Mouse (Mus musculus) C2C12 (cell line): ENCODE measurements around the gene Inpp5f. TPM values are rescaled to one million over a fixed set of nuclear protein-coding genes. Genes with fewer than 3 reads are reported as not detected.
A peak's percentile ranks its signal among the peaks of the same experiment; 100 is the strongest.
"Not testable (repeated sequence)": the region's sequence is repeated elsewhere in the genome, so short reads cannot be mapped to it uniquely, and the experiment has no call there.

Experiments used
- H3K27me3 ChIP-seq: one replicate; pipeline ENCODE4 v1.6.1; 2011; ENCODE audit not compliant: control insufficient read depth, insufficient read depth, insufficient read length
- H3K36me3 ChIP-seq: one replicate; pipeline ENCODE4 v1.6.1; 2011; ENCODE audit not compliant: control insufficient read depth, insufficient read depth
- H3K4me3 ChIP-seq: one replicate; pipeline ENCODE4 v1.5.1; 2011; ENCODE audit warnings: mild to moderate bottlenecking, control low read depth; ENCODE audit not compliant: poor library complexity, insufficient read depth, severe bottlenecking
- H3K79me2 ChIP-seq: one replicate; pipeline ENCODE4 v1.6.1; 2011; ENCODE audit not compliant: control insufficient read depth, insufficient read depth
- H3K79me3 ChIP-seq: one replicate; pipeline ENCODE4 v1.6.1; 2011; ENCODE audit warnings: low read depth, control low read depth
- H3ac ChIP-seq: one replicate; pipeline ENCODE3; 2011; ENCODE audit warnings: low read depth; ENCODE audit not compliant: control insufficient read depth, insufficient read length
- CEBPB ChIP-seq: IDR thresholded peaks from one replicate; pipeline ENCODE4 v1.6.1; 2011; ENCODE audit warnings: low read depth, mild to moderate bottlenecking, control low read depth, moderate library complexity
- CTCF ChIP-seq: IDR thresholded peaks from one replicate; pipeline ENCODE4 v1.5.1; 2011; ENCODE audit not compliant: control insufficient read depth, insufficient read depth, insufficient read length
- FOSL1 ChIP-seq: IDR thresholded peaks from one replicate; pipeline ENCODE4 v1.8.0; 2011; ENCODE audit warnings: mild to moderate bottlenecking, low read length; ENCODE audit not compliant: poor library complexity, insufficient read depth, severe bottlenecking
- MAX ChIP-seq: IDR thresholded peaks from one replicate; pipeline ENCODE4 v1.6.1; 2011; ENCODE audit warnings: mild to moderate bottlenecking, control low read depth
- MYOD1 ChIP-seq: IDR thresholded peaks from one replicate; pipeline ENCODE4 v1.6.1; 2011; ENCODE audit warnings: low read depth; ENCODE audit not compliant: control insufficient read depth, insufficient read length
- MYOG ChIP-seq: IDR thresholded peaks from one replicate; pipeline ENCODE4 v1.6.1; 2011; ENCODE audit not compliant: control insufficient read depth, insufficient read length; ENCODE audit errors: extremely low read depth
- USF1 ChIP-seq: IDR thresholded peaks from one replicate; pipeline ENCODE4 v1.6.1; 2011; ENCODE audit warnings: low read depth, mild to moderate bottlenecking, control low read depth, moderate library complexity
- polyA plus RNA-seq: library from polyadenylated mRNA; unstranded; fragments of >200 nt; fragmentation: generic; extraction: Trizol; gene quantifications from one replicate; pipeline ENCODE4 v1.2.1, GENCODE M21; 2012; ENCODE audit warnings: missing spikeins

Inpp5f gene
- polyA plus RNA-seq, 1 experiment, result 6.1 TPM

GRCm38 (mm10) chr7:128689347-128689746 lies 78.2 kb downstream of the Inpp5f start:
- Histone ChIP-seq H3ac (no peak overlapping the region), H3K79me3 (no peaks in the 10 kb centered on the region), H3K27me3 (no peaks in the 10 kb centered on the region), H3K4me3 (no peak overlapping the region), H3K79me2 (no peaks in the 10 kb centered on the region), H3K36me3 (peaks cover 26% of the 10 kb centered on the region)
- TF ChIP-seq CEBPB (no peak), MYOG (no peak), CTCF (no peak), MYOD1 (no peak), USF1 (no peak), FOSL1 (no peak), MAX (no peak)

- no peaks in the 10 kb centered on the region for H3K79me3 ChIP-seq
- H3K36me3 ChIP-seq, result peaks cover 26% of the 10 kb centered on the region
These were observed 78.9 kb downstream of the Inpp5f start for GRCm38 (mm10) chr7:128690070-128690469.

GRCm38 (mm10) chr7:128690796-128691195 lies 79.7 kb downstream of the Inpp5f start:
- no peak overlapping the region for H3ac ChIP-seq
- no peak for TF ChIP-seq FOSL1
- TF ChIP-seq CTCF, result no peak
- TF ChIP-seq CEBPB, result no peak
- TF ChIP-seq MYOD1, result no peak
- TF ChIP-seq MAX, result no peak
- TF ChIP-seq MYOG, result no peak
- TF ChIP-seq USF1, result no peak
- no peaks in the 10 kb centered on the region for H3K79me3 ChIP-seq
- H3K36me3 ChIP-seq, result peaks cover 31% of the 10 kb centered on the region
- no peaks in the 10 kb centered on the region for H3K27me3 ChIP-seq
- no peaks in the 10 kb centered on the region for H3K79me2 ChIP-seq
- H3K4me3 ChIP-seq, result no peak overlapping the region

More at GRCm38 (mm10) chr7:128690070-128690469, 78.9 kb downstream of the Inpp5f start:
- Histone ChIP-seq H3ac (no peak overlapping the region), H3K79me2 (no peaks in the 10 kb centered on the region), H3K27me3 (no peaks in the 10 kb centered on the region), H3K4me3 (no peak overlapping the region)
- TF ChIP-seq CTCF, result peak; percentile 31
- no peak for TF ChIP-seq CEBPB

- Histone ChIP-seq H3K79me3 (no peaks in the 10 kb centered on the region), H3K27me3 (no peaks in the 10 kb centered on the region), H3ac (no peak overlapping the region), H3K79me2 (no peaks in the 10 kb centered on the region), H3K36me3 (peaks cover 39% of the 10 kb centered on the region), H3K4me3 (no peak overlapping the region)
- TF ChIP-seq MYOG (no peak), FOSL1 (no peak)
These were observed 81.0 kb downstream of the Inpp5f start for GRCm38 (mm10) chr7:128692163-128692562.

GRCm38 (mm10) chr7:128694848-128695247 lies 83.7 kb downstream of the Inpp5f start:
- Histone ChIP-seq H3K27me3 (no peaks in the 10 kb centered on the region), H3K36me3 (peaks cover 60% of the 10 kb centered on the region), H3K79me2 (no peaks in the 10 kb centered on the region), H3K79me3 (no peaks in the 10 kb centered on the region), H3ac (no peak overlapping the region), H3K4me3 (no peak overlapping the region)
- TF ChIP-seq MAX (no peak), CTCF (no peak), MYOD1 (no peak), FOSL1 (no peak), CEBPB (no peak), USF1 (no peak), MYOG (no peak)

GRCm38 (mm10) chr7:128699959-128700358 lies 88.8 kb downstream of the Inpp5f start:
- not testable (repeated sequence) for H3K79me3 ChIP-seq, H3K27me3 ChIP-seq, H3K79me2 ChIP-seq, H3K4me3 ChIP-seq, H3ac ChIP-seq
- peaks cover 84% of the 10 kb centered on the region for H3K36me3 ChIP-seq

GRCm38 (mm10) chr7:128705735-128706134 lies 94.6 kb downstream of the Inpp5f start:
- Histone ChIP-seq H3K79me3 (no peaks in the 10 kb centered on the region), H3K79me2 (no peaks in the 10 kb centered on the region), H3K27me3 (no peaks in the 10 kb centered on the region), H3K4me3 (no peak overlapping the region), H3K36me3 (peaks cover 85% of the 10 kb centered on the region), H3ac (no peak overlapping the region)
- TF ChIP-seq USF1 (no peak), CTCF (peak; percentile 93)
